In genomic region chr15:78045314-78045713, GRCm38 (mm10) we compare ENCODE assay signal across 16 mouse cellular contexts.
DNase-seq lines count a peak whose midpoint lies in the region; ATAC-seq and TF ChIP-seq lines count a peak whose summit lies in the region.
"Had no signal": no experiment of that assay in that cellular context is flagged by ENCODE, and none has a peak within 500 bp of the region (broad histone marks: within the 10 kb centered on the region; RNA-seq: fewer than 3 reads in every experiment).

No protein-coding gene starts in this region.

- no peaks in the 10 kb centered on the region for H3K27me3 ChIP-seq in cerebellum, adult 2 months (ENCODE audit: control insufficient read depth, insufficient read depth, low read length)
- H3K27me3 ChIP-seq in hindbrain, postnatal 0 days (ENCODE audit: insufficient read depth, low read length) = no peaks in the 10 kb centered on the region
- no peaks in the 10 kb centered on the region for H3K27me3 ChIP-seq in hindbrain, embryonic 11.5 days (ENCODE audit: control insufficient read depth, insufficient read depth, low read length)
- H3K27me3 ChIP-seq: embryonic facial prominence, embryonic 15.5 days; limb, embryonic 15.5 days had no signal

- DNase-seq in cerebellum, adult 2 months = peak; percentile 71 to 77
- no peak for DNase-seq in cerebellum, postnatal 4 days (ENCODE audit: low spot score in 2 of 2)
- DNase-seq in hindbrain, postnatal 0 days (ENCODE audit: low spot score) = no peak
- DNase-seq in hindbrain, embryonic 11.5 days (ENCODE audit: low spot score) = no peak
- DNase-seq in right cerebral cortex, postnatal 25 days = peak; percentile 38
- no peak for DNase-seq in right cerebral cortex, postnatal 10 days (ENCODE audit: low spot score in 2 of 2)
- no peak for DNase-seq in gastrocnemius, adult 8-10 months (ENCODE audit: low spot score in 2 of 2)
- DNase-seq: adrenal gland, postnatal 10 days; gastrocnemius, adult 2 months; heart, adult 18-20 months; lung, postnatal 10 days; thymus, postnatal 36 days had no signal

- peak overlapping the region; percentile 12 for H3K4me3 ChIP-seq in cerebellum, adult 2 months (replicated peaks; ENCODE audit: insufficient read depth, low read depth, low read length)
- no peak overlapping the region for H3K4me3 ChIP-seq in hindbrain, postnatal 0 days (ENCODE audit: low read length)
- H3K4me3 ChIP-seq in hindbrain, embryonic 11.5 days (ENCODE audit: low read depth, low read length) = no peak overlapping the region
- H3K4me3 ChIP-seq: embryonic facial prominence, embryonic 15.5 days; forebrain, embryonic 10.5 days; gastrocnemius, adult 2 months; limb, embryonic 15.5 days had no signal

- no peaks in the 10 kb centered on the region for H3K36me3 ChIP-seq in hindbrain, postnatal 0 days (ENCODE audit: insufficient read depth, low read length)
- H3K36me3 ChIP-seq in hindbrain, embryonic 11.5 days (ENCODE audit: control insufficient read depth, insufficient read depth, low read length) = no peaks in the 10 kb centered on the region
- H3K36me3 ChIP-seq: embryonic facial prominence, embryonic 15.5 days; forebrain, embryonic 10.5 days; limb, embryonic 15.5 days had no signal

- H3K4me2 ChIP-seq in hindbrain, postnatal 0 days (ENCODE audit: low read depth, low read length) = no peak overlapping the region
- H3K4me2 ChIP-seq in hindbrain, embryonic 11.5 days (replicated peaks; ENCODE audit: low read depth, low read length) = no peak overlapping the region
- H3K4me2 ChIP-seq: embryonic facial prominence, embryonic 15.5 days; limb, embryonic 15.5 days had no signal

- WGBS in cerebellum, adult 2 months = 7% methylated on average over 7 of the region's 7 CpGs
- 52% methylated on average over 7 of the region's 7 CpGs for WGBS in hindbrain, postnatal 0 days
- 74% methylated on average over 7 of the region's 7 CpGs for WGBS in hindbrain, embryonic 11.5 days

- H3K9me3 ChIP-seq in hindbrain, postnatal 0 days (ENCODE audit: low read length) = no peaks in the 10 kb centered on the region
- no peaks in the 10 kb centered on the region for H3K9me3 ChIP-seq in hindbrain, embryonic 11.5 days (ENCODE audit: control insufficient read depth, low read length)
- H3K9me3 ChIP-seq: embryonic facial prominence, embryonic 15.5 days; forebrain, embryonic 10.5 days; limb, embryonic 15.5 days had no signal

- H3K9ac ChIP-seq in hindbrain, postnatal 0 days (replicated peaks; ENCODE audit: low read length) = no peak overlapping the region
- no peak overlapping the region for H3K9ac ChIP-seq in hindbrain, embryonic 11.5 days (ENCODE audit: low read depth, low read length)
- H3K9ac ChIP-seq: embryonic facial prominence, embryonic 15.5 days; limb, embryonic 15.5 days had no signal

- TF ChIP-seq POLR2A in cerebellum, adult 2 months (IDR thresholded peaks at IDR 0.05; ENCODE audit: borderline replicate concordance, insufficient read depth, low read length) = no peak

- H3K27ac ChIP-seq in cerebellum, adult 2 months (ENCODE audit: insufficient read depth, low read length) = peak overlapping the region; percentile 41
- peak overlapping the region; percentile 62; the same call in 1 of the 2 replicates for H3K27ac ChIP-seq in hindbrain, postnatal 0 days
- H3K27ac ChIP-seq in hindbrain, embryonic 11.5 days (ENCODE audit: low read depth, low read length) = no peak overlapping the region
- H3K27ac ChIP-seq: embryonic facial prominence, embryonic 15.5 days; forebrain, embryonic 10.5 days; gastrocnemius, adult 2 months; limb, embryonic 15.5 days had no signal

- no peak for TF ChIP-seq CTCF in cerebellum, adult 2 months (IDR thresholded peaks at IDR 0.05; ENCODE audit: borderline replicate concordance, insufficient read depth, low read depth, low read length)
- no peak for TF ChIP-seq CTCF in hindbrain, postnatal 0 days (IDR thresholded peaks at IDR 0.05; ENCODE audit: low read depth)

- no peak for ATAC-seq in hindbrain, postnatal 0 days
- ATAC-seq in hindbrain, embryonic 11.5 days (ENCODE audit: low FRiP score) = no peak
- ATAC-seq: intestine, embryonic 16.5 days had no signal

- peaks cover 46% of the 10 kb centered on the region for H3K4me1 ChIP-seq in cerebellum, adult 2 months (ENCODE audit: control insufficient read depth, insufficient read depth, low read length)
- H3K4me1 ChIP-seq in hindbrain, postnatal 0 days (ENCODE audit: insufficient read depth, low read length) = peaks cover 6% of the 10 kb centered on the region; the same call in 1 of the 2 replicates
- no peaks in the 10 kb centered on the region for H3K4me1 ChIP-seq in hindbrain, embryonic 11.5 days (replicated peaks; ENCODE audit: control insufficient read depth, insufficient read depth, low read length)
- H3K4me1 ChIP-seq: embryonic facial prominence, embryonic 15.5 days; forebrain, embryonic 10.5 days; limb, embryonic 15.5 days had no signal

Comparison
In these comparisons a context has a peak if more than half of its experiments do, and no peak if none do; other contexts are left out.
1. DNase-seq: peak in cerebellum, adult 2 months (2 of 2) and right cerebral cortex, postnatal 25 days (single experiment); none in cerebellum, postnatal 4 days (0 of 2), hindbrain, postnatal 0 days (single experiment), hindbrain, embryonic 11.5 days (single experiment), right cerebral cortex, postnatal 10 days (0 of 2) and gastrocnemius, adult 8-10 months (0 of 2).